Mouse (Mus musculus) heart, adult 2 months (tissue): ENCODE measurements around the gene Rps6kb2. TPM values are rescaled to one million over a fixed set of nuclear protein-coding genes. Genes with fewer than 3 reads are reported as not detected.

Source experiments
- DNase-seq, 2 experiments: peaks; one replicate each; pipeline ENCODE4 v3.0.0; 2021
- H3K27ac ChIP-seq: fragments of 200-600 bp; 2 replicates; pipeline ENCODE4 v1.8.1; 2022
- H3K27me3 ChIP-seq: fragments of 200-500 bp; 2 replicates; pipeline ENCODE4 v1.6.1; 2012; ENCODE audit warnings: mild to moderate bottlenecking, low read length, inconsistent platforms, mixed read lengths; ENCODE audit not compliant: control insufficient read depth, insufficient read depth
- H3K36me3 ChIP-seq: fragments of 200-500 bp; 2 replicates; pipeline ENCODE4 v1.6.1; 2012; ENCODE audit warnings: low read length, inconsistent platforms; ENCODE audit not compliant: control insufficient read depth, insufficient read depth
- H3K4me1 ChIP-seq: fragments of 200-500 bp; 2 replicates; pipeline ENCODE4 v1.6.1; 2011; ENCODE audit warnings: low read length; ENCODE audit not compliant: control insufficient read depth, insufficient read depth
- H3K4me3 ChIP-seq: fragments of 200-600 bp; 2 replicates; pipeline ENCODE4 v1.8.1; 2022
- H3K79me2 ChIP-seq: fragments of 200-500 bp; replicated peaks from 2 replicates; pipeline ENCODE4 v1.6.1; 2012; ENCODE audit warnings: mild to moderate bottlenecking, inconsistent platforms, low read length, moderate library complexity, mixed read lengths; ENCODE audit not compliant: control insufficient read depth, insufficient read depth
- H3K9ac ChIP-seq: fragments of 200-500 bp; 2 replicates; pipeline ENCODE4 v1.6.1; 2012; ENCODE audit warnings: low read depth, mild to moderate bottlenecking, control low read depth, inconsistent platforms, low read length, mixed read lengths
- CTCF ChIP-seq: fragments of 200-600 bp; IDR thresholded peaks from 2 replicates; pipeline ENCODE4 v1.8.1; 2022; ENCODE audit warnings: antibody characterized with exemption, mild to moderate bottlenecking, moderate library complexity
- EP300 ChIP-seq: fragments of 200-500 bp; IDR thresholded peaks from 2 replicates; pipeline ENCODE4 v1.6.1; 2011; ENCODE audit warnings: low read depth, low read length, control low read depth; ENCODE audit not compliant: insufficient read depth
- POLR2A ChIP-seq: fragments of 200-500 bp; IDR thresholded peaks from 2 replicates; pipeline ENCODE4 v1.6.1; 2011; ENCODE audit warnings: mild to moderate bottlenecking, low read depth, low read length, control low read depth; ENCODE audit not compliant: insufficient read depth
- WGBS: fragments of 180-500 bp; shearing (Covaris S2); methylation state at CpG from one replicate; pipeline ENCODE4 v1.1.7; 2018; 5-methylcytosine and 5-hydroxymethylcytosine counted together
- intact Hi-C: fragments of 180-260 bp; cut with DNase I; formaldehyde crosslinking; loops from one replicate; pipeline ENCODE4 v1.15.1; 2025
- long read RNA-seq: library from polyadenylated mRNA; stranded (forward); transcript quantifications from one replicate; pipeline ENCODE4 v2.0.0, GENCODE M21; 2021
- polyA plus RNA-seq: library from polyadenylated mRNA; depleted of rRNA; stranded (reverse); fragments of >200 nt; gene quantifications from 2 replicates; pipeline ENCODE4 v1.2.3, GENCODE M21; 2012; rRNA removed
- total RNA-seq, 2 experiments: library from RNA; stranded (reverse); gene quantifications; 2 replicates each; pipeline ENCODE4 v1.2.3; 2021

Rps6kb2 gene
- total RNA-seq (10 to 100 TPM; 14.7 to 18.2 TPM), polyA plus RNA-seq (29.5 and 32.9 TPM in 2 replicates)
- long read RNA-seq, full-length matches to known transcripts = 8 of 19 reads
- long read RNA-seq, partial matches to known transcripts = 7 of 19 reads
- long read RNA-seq, other reads (novel, unspliced or antisense) = 4 of 19 reads

DNA sequence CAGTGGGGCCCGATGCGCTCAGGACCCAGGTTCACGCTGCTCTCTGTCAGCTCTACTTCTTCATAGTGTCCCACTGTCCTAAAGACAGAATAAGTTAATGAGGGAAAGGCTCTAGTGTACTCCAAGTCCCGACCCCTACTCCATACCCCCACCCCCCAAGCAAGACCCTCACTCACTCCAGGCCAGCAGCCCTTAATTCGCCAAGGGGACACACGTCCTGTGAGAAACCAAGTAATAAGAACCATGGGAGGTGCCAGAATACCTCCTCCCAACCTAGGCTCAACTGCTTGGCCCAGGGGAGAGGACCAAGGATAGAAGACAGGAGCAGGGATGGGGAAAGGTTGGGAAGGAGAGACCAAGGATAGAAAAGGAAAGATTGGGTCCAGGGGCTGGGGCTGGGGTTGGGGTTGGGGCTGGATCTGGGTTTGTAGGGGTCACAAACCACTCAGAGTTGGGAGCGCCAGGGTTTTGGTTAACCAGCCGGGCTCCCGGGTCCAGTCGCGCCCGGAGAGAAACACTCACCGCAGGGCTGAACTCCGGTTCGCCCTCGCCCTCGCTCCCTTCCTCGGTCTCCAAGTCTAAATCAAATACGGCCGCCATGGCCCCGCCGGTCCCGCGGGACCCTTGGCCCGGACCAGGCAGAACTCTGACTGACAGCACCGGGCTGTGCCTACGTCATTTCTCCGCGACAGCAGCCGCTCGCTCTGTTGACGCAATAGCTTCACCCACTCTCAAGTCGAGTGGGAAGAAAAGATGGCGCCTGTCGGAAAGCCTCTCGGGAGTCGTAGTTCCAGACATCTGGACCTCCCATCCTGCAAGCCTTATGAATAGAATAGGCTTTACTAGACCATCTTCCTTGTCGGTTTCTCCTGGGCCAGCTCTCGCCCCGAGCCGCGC lies at the start of gene Rps6kb2:
Rps6kb2 (minus strand) TSS at position 709 of the 897 bp plus-strand sequence.
- peak within 1 kb of the TSS; percentile 76 for H3K4me3 ChIP-seq
- 6% methylated on average over 42 of the region's 42 CpGs for WGBS
- peak; percentile 96 to 97 for DNase-seq
- H3K27me3 ChIP-seq = no peaks in the 10 kb centered on the region
- H3K79me2 ChIP-seq = no peaks in the 10 kb centered on the region
- H3K27ac ChIP-seq = peak within 1 kb of the TSS; percentile 90
- intact Hi-C loops = loop anchor here (2.0 kb wide), 2 partner anchors 14 to 36 kb away; partner anchors contain the start of gene Coro1b
- peak within 1 kb of the TSS; percentile 63 for H3K9ac ChIP-seq
- no peaks in the 10 kb centered on the region for H3K36me3 ChIP-seq
- TF ChIP-seq CTCF = no peak
- peak; percentile 83 for TF ChIP-seq POLR2A
- peak; percentile 88; the same call in 1 of the 2 replicates for TF ChIP-seq EP300
- H3K4me1 ChIP-seq = peaks cover 3% of the 10 kb centered on the region

DNA sequence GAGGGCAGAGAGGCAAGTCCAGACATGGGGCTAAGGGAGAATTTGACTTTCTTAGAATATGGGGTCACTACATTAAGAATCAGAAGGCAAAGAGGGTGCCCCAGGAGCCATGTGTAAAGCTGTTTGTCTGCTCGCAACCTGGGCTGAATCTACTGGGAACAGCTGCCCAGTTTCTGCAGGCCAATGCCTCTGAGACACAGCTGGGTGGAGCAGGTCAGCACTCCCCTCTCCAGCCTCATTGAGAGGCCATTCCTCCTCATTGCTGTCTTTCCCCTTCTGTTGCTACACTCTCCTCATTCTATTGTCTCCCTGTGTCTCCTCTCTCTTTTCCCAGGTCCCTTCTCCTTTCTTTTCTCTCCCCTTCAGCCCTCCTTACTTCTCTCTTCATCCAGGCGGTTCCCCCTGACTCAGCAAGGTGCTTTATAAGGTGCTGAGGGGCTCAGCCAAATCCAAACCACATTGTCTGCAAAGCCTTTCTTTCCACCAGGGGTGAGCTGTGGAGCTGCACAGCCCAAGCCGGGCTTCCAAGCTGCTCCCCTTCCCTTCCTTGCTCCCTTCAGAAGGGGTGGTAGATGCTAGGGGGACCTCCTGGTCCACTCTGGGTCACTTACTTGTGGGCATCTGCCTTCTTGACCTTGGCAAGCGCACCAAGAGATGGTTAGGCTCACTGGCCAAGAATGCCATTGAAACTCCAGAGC lies 48.9 kb upstream of the Rps6kb2 start:
- DNase-seq = no peak
- intact Hi-C loops = no loop called here
- TF ChIP-seq EP300 = no peak
- no peak for TF ChIP-seq POLR2A
- no peak for TF ChIP-seq CTCF
- H3K4me1 ChIP-seq = peaks cover 8% of the 10 kb centered on the region
- WGBS = 75% methylated on average over 4 of the region's 4 CpGs
- H3K27me3 ChIP-seq = no peaks in the 10 kb centered on the region
- H3K4me3 ChIP-seq = no peak overlapping the region
- H3K36me3 ChIP-seq = no peaks in the 10 kb centered on the region
- H3K79me2 ChIP-seq = no peaks in the 10 kb centered on the region
- no peak overlapping the region for H3K27ac ChIP-seq
- no peak overlapping the region for H3K9ac ChIP-seq

GRCm38 (mm10) chr19:4208563-4208962 lies 45.4 kb upstream of the Rps6kb2 start:
- WGBS = 87% methylated on average over 5 of the region's 5 CpGs
- H3K4me1 ChIP-seq = no peaks in the 10 kb centered on the region; the same call in 1 of the 2 replicates
- DNase-seq = no peak
- H3K36me3 ChIP-seq = no peaks in the 10 kb centered on the region
- no peaks in the 10 kb centered on the region for H3K79me2 ChIP-seq
- H3K9ac ChIP-seq = no peak overlapping the region
- no peak overlapping the region for H3K27ac ChIP-seq
- intact Hi-C loops = loop anchor here (5.0 kb wide), 1 partner anchor 34 kb away; no protein-coding TSS in a partner anchor
- no peak for TF ChIP-seq POLR2A
- H3K4me3 ChIP-seq = no peak overlapping the region
- no peaks in the 10 kb centered on the region for H3K27me3 ChIP-seq

DNA sequence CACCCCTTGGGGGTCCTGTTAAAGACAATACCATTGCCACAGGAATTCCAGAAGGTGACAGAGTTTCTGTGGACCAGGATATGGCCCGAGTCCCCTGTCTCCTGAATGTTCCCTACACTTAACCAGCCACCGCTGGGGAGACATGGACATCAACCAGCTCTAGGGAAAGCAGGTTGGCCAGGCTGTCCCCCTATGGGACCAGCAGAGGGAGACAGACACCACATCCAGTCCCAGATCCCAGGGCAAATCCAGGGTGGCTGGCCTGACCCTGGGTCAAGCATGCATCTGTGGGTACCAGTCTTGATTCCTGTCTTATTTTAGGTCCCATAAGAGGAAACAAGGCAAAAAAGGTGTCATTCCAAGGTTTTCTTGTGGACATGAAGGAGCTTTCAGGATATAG lies 43.8 kb upstream of the Rps6kb2 start:
- H3K79me2 ChIP-seq = no peaks in the 10 kb centered on the region
- no peaks in the 10 kb centered on the region for H3K36me3 ChIP-seq
- H3K27me3 ChIP-seq = no peaks in the 10 kb centered on the region
- H3K4me1 ChIP-seq = peaks cover 5% of the 10 kb centered on the region
- no peak overlapping the region for H3K27ac ChIP-seq
- no peak overlapping the region for H3K9ac ChIP-seq
- no peak; the same call in none of the 2 replicates for TF ChIP-seq CTCF
- peak; percentile 98 for TF ChIP-seq EP300
- no peak for TF ChIP-seq POLR2A
- WGBS = 4% methylated on average over 2 of the region's 2 CpGs
- intact Hi-C loops = loop anchor here (1.0 to 5.0 kb wide), 3 partner anchors 21 to 100 kb away; partner anchors contain the start of gene Grk2
- DNase-seq = peak; percentile 76 to 78
- H3K4me3 ChIP-seq = no peak overlapping the region

DNA sequence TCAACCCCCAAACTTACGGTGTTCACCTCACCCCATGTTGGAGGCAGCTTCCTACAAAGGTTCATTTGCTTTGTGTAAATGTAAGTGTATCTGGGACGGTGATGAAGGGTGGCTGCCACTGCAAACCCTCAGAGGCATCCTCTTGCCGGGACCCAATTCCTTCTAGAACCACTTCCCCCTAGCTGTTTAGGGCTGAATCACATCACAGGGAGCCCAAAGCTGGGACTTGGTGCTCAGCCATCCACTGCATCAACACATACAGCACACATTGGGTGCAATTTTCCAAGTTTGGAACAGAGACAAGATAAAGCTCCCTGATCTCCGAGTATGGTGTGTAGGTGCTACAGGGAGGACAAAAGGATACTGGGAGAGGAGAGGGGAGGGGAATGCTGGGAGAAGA lies 41.7 kb upstream of the Rps6kb2 start:
- Histone ChIP-seq H3K36me3 (no peaks in the 10 kb centered on the region), H3K79me2 (no peaks in the 10 kb centered on the region), H3K27ac (no peak overlapping the region), H3K27me3 (no peaks in the 10 kb centered on the region), H3K4me3 (no peak overlapping the region), H3K9ac (no peak overlapping the region), H3K4me1 (peaks cover 10% of the 10 kb centered on the region)
- intact Hi-C loops = loop anchor here (5.0 kb wide), 3 partner anchors 37 to 108 kb away; partner anchors contain the start of genes Aip, Cdk2ap2 and Pitpnm1
- DNase-seq = no peak
- TF ChIP-seq EP300 = no peak
- 0 out of 2 replicates have a peak, but pooled peaks have one; percentile 10 for TF ChIP-seq CTCF
- no peak for TF ChIP-seq POLR2A
- 70% methylated on average over 4 of the region's 4 CpGs for WGBS
